Mouse (Mus musculus): ENCODE data around the gene Castor2.

The Castor2 gene

DNA sequence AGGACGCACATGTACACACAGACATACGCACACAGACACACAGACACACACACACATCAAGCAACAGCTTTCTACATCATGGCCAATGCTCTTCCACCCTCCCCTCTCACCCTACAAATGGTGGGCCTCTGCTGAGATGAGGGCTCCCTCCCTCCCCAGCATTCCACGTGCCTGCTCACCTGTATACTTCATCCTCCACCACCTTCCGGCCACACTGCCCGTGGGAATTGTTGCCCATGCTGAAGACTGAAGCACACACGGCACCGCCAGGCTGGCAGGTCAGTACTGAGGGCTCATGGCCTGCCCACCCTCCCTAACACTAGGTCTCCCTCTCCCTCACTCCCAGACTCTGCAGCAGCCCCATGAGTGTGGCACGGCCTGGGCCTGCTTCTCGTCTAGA is 68.5 kb downstream of the Castor2 start:
- DNase-seq = no peak

DNA sequence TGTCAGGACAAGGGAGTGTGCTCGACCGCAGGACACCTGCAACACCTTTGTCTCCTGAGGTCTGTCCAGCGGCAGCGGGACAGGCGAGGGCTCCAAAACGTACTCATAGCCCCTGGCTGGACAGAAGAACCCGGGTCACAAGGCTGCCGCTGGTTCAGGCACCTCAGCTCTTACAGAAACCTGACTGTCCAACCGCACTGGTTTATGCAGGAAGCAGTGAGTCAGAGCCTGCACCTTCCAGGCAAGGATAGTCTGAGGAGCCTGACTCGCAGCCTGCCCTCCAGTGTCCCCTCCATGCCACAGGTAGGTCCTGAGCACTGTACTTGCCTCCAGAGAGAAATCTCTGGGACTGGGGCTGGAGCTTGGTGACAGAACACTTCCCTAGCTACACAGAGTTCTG is 69.7 kb downstream of the Castor2 start:
- DNase-seq = no peak

- DNase-seq = no peak
Observed at GRCm38 (mm10) chr5:134170167-134170566, 70.7 kb downstream of the Castor2 start.

DNA sequence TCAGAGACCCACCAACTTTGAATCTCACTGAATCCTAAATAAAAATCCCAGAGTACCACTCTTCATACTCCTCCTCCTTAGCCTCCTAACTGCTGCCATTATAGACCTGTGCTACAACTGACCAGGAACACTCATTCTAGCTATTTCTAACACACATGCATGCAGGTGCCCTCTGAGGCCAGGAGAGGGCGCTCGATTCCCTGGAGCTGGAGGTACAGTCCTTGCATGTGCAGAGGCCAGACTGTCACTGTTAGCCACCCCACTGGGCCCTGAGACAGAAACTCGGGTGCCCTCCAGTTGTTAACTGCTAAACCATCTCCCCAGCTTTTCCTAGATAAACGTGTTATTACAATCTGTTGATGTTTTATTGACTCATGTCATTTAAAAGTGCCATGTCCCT is 73.7 kb downstream of the Castor2 start:
- peak in 1 of 2 experiments; percentile 58 for DNase-seq

DNA sequence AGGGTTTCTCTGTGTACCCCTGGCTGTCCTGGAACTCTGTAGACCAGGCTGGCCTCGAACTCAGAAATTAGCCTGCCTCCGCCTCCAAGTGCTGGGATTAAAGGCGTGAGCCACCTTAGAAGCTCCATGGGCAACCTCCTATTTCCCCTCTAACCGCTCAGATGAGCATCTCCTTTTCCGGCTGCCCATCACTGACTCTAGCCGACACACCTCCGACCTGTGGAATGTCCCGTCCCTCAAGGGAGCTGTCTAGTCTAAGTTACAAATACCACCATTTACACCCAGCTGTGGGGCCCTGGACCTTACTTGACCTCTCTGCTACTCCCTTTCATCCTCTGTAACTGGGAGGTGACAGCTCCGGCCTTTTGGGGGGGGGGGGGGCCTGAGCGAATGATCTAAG is 76.2 kb downstream of the Castor2 start:
- DNase-seq = peak in 1 of 2 experiments; percentile 19

GRCm38 (mm10) chr5:134176169-134176881 is 76.8 kb downstream of the Castor2 start, which contains the start of gene Rcc1l:
Gene Rcc1l, minus strand, starts transcription at chr5:134176774.
- peak; percentile 91 to 92 for DNase-seq

GRCm38 (mm10) chr5:134178536-134178935 is 79.0 kb downstream of the Castor2 start:
- no peak for DNase-seq

- peak; percentile 85 to 92 for DNase-seq
Observed at GRCm38 (mm10) chr5:134179871-134180270, 80.4 kb downstream of the Castor2 start.

- DNase-seq = peak in 1 of 2 experiments; percentile 24
Observed at GRCm38 (mm10) chr5:134182172-134182571, 82.7 kb downstream of the Castor2 start.

DNA sequence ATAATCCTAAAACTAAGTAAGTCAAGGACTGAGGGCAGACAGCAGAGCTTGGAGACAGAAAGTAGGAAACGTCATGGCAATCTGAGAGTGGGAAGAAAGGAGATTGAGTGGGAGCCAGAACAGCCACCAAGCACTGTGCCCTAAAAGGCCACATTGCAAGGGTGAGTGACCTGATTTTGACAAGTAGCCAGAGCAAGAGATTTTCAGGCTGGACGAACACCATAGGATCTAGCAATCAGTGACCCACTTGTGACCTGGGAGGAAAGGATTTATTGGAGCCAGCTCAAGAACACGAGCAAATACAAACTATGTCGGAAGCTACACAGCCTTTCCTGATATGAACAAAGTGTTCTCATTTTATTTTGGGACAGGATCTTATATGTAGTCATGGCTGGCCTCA is 83.2 kb downstream of the Castor2 start:
- DNase-seq = peak; percentile 44 to 74

DNA sequence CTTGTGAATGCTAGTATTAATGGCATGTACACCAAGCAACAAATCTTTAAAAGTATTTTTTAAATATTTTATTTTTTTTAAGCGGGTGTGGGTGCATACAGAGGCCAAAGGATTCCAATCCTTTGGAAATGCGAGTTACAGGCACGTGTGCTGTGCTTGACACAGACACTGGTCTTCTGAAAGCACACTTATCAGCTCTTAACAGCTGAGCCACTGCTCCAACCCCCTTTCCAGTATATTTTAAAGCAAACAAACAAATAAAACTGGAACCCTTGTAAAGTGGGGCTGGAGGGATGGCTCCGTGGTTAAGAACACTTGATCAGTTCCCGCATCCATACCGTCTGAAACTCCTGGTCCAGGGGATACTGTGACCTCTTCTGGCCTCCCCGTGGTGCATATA is 83.7 kb downstream of the Castor2 start:
- no peak for DNase-seq

GRCm38 (mm10) chr5:134183880-134184808 is 84.6 kb downstream of the Castor2 start, which contains the start of gene Gtf2ird2:
Gene Gtf2ird2, plus strand, starts transcription at chr5:134184019.
- peak; percentile 99 to 100 for DNase-seq

DNA sequence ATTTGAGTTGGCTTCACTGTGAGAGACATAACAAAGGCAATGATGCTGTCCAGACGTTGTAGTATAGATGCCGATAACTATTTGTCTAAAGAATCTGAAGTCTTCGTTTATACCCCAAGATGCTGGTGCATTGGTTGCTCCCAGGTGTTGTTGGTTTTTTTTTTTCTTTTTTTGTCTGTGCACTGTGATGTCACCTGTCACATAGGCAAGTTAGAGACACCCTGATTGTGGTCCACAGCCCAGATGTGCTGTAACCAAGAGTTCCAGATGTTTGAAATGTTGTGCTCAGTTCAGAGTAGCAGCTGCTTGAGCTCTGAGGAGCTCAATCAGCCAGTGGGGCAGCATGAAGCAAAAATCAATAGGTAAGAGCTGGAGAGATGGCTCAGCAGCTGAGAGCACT is 86.5 kb downstream of the Castor2 start:
- no peak for DNase-seq

DNA sequence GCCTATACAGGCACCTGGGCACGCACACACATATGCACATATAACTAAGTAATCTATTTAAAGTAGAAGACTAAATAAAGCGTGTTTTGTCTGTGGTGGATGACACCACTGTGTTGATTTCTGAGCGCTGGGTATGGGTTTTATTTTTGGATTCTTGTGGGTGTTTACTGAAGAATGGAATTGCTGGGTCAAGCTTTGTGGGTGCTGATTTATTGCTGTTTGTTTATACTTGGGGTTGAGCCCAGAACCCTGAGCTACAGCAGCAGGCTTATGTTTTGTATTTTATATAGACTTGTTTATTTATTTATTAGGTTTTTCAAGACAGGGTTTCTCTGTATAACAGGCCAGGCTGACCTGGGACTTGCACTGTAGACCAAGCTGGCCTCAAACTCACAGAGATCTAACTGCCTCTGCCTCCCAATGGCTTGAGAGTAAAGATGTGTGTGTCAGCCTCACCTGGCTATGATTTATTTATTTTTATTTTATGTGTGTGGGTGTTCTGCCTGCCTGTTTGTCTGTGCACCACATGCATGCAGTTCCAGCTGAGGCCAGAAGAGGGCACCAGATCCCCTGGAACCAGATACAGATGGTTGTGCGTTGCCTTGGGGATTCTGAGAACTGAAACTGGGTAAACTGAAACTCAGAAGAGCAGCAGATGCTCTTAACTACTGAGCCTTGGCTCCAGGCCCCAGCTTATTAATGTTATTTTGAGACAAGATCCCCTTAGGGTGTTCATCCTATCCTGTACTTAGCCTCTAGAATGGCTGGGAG is 87.6 kb downstream of the Castor2 start:
- DNase-seq = peak; percentile 46 to 83

DNA sequence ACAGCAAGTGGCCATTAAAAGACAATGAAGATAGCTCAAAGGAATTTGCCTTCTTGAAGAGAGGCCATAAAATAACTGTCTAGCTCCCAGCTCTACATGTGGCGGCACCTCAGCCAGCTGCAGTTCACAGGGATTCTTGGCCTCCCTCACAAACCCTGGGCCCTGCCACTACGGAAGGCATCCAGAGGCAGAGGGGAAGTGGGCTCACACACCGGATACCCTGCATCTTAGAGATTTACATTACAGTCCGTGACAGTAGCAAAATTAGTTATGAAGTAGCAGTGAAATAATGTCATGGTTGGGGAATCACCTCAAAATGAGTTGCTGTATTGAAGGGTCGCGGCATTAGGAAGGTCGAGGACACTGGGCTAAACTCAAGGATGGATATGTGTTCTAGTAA is 89.1 kb downstream of the Castor2 start:
- no peak for DNase-seq

DNA sequence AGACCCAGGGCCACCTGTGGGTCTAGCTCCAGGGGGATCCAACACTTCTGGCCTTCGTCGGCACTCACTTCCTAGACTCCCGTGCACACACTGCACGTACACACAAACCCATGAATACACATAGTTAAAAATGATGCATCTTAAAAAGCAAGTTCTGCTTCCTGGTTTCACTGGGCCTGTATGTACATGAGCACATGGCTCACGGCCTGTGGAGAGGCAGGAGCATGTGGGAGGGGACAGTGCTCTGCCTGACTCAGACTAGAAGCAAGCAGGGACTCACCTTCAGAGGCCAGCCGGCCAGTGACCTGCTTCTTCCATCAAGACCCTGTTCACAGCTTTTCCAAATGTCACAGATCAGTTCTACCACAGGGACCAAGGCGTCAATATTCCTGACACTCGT is 94.2 kb downstream of the Castor2 start:
- no peak for DNase-seq

Measured in kidney, postnatal 36 days (tissue).